Mouse (Mus musculus) liver, embryonic 14.5 days (tissue): ENCODE results near the gene Cdk19. TPM values are rescaled to one million over a fixed set of nuclear protein-coding genes. Genes with fewer than 3 reads are reported as not detected.

ENCODE experiments used
- ATAC-seq: fragments of 200-750 bp; cut with Nextera tagmentation; 2 replicates; pipeline ENCODE4 v1.8.0; 2017; ENCODE audit warnings: moderate number of reproducible peaks, mild to moderate bottlenecking, moderate library complexity; ENCODE audit not compliant: insufficient read depth
- DNase-seq, 3 experiments: peaks; one replicate each; pipeline ENCODE4 v3.0.0-alpha.2; 2012 to 2013; ENCODE audit warnings: low read depth in 3 of 3, low spot score in 3 of 3
- H3K27ac ChIP-seq: fragments of 300-500 bp; sonication (generic); 2 replicates; pipeline ENCODE4 v1.5.1; 2014; ENCODE audit warnings: moderate library complexity, mild to moderate bottlenecking, control low read depth, inconsistent platforms
- H3K27me3 ChIP-seq: fragments of 300-500 bp; sonication (generic); 2 replicates; pipeline ENCODE4 v1.6.1; 2014; ENCODE audit warnings: mild to moderate bottlenecking, low read length, moderate library complexity; ENCODE audit not compliant: control insufficient read depth, insufficient read depth
- H3K36me3 ChIP-seq: fragments of 300-500 bp; sonication (generic); replicated peaks from 2 replicates; pipeline ENCODE4 v1.6.1; 2014; ENCODE audit warnings: low read depth; ENCODE audit not compliant: control insufficient read depth, insufficient read depth
- H3K4me1 ChIP-seq, 2 experiments: fragments of 200-500 bp in 1 of 2; fragments of 300-500 bp in 1 of 2; sonication (generic) in 1 of 2; replicated peaks; 2 replicates each; pipeline ENCODE4 v1.6.1; 2012 to 2014; ENCODE audit warnings: antibody characterized with exemption in 1 of 2, inconsistent platforms in 1 of 2, low read length in 1 of 2; ENCODE audit not compliant: control insufficient read depth in 2 of 2, insufficient read depth in 2 of 2
- H3K4me2 ChIP-seq: fragments of 300-500 bp; sonication (generic); 2 replicates; pipeline ENCODE4 v1.6.1; 2014; ENCODE audit warnings: low read depth, mild to moderate bottlenecking, control low read depth, moderate library complexity
- H3K4me3 ChIP-seq, 2 experiments: fragments of 200-500 bp in 1 of 2; fragments of 300-500 bp in 1 of 2; sonication (generic) in 1 of 2; 2 replicates each; pipeline ENCODE4 v1.5.1; 2012 to 2014; ENCODE audit warnings: low read depth in 2 of 2, low read length in 2 of 2, mild to moderate bottlenecking in 2 of 2, control low read depth in 1 of 2, inconsistent platforms in 1 of 2, moderate library complexity in 1 of 2; ENCODE audit not compliant: insufficient read depth in 1 of 2
- H3K9ac ChIP-seq: fragments of 300-500 bp; sonication (generic); replicated peaks from 2 replicates; pipeline ENCODE4 v1.6.1; 2014; ENCODE audit warnings: mild to moderate bottlenecking, control low read depth, moderate library complexity
- H3K9me3 ChIP-seq: fragments of 300-500 bp; sonication (generic); 2 replicates; pipeline ENCODE4 v1.6.1; 2016; ENCODE audit warnings: low read length, mixed read lengths; ENCODE audit not compliant: control insufficient read depth
- CTCF ChIP-seq: IDR thresholded peaks from 2 replicates; pipeline ENCODE4 v1.5.1; 2016; ENCODE audit warnings: antibody characterized with exemption, low read depth, control low read depth
- EP300 ChIP-seq: IDR thresholded peaks from 2 replicates; pipeline ENCODE4 v1.6.1; 2016; ENCODE audit warnings: antibody characterized with exemption, low read depth
- WGBS: fragments of 180-500 bp; shearing (Covaris S2); extraction: QIAGEN DNeasy Blood & Tissue Kit; methylation state at CpG from one replicate; pipeline ENCODE4 v1.1.7; 2014; ENCODE audit not compliant: insufficient replicate concordance; 5-methylcytosine and 5-hydroxymethylcytosine counted together
- polyA plus RNA-seq, 2 experiments: library from polyadenylated mRNA; depleted of rRNA in 1 of 2; stranded (reverse) in 1 of 2; unstranded in 1 of 2; fragments of >200 nt; fragmentation: Nextera tagmentation in 1 of 2; extraction: Ambion mirVana in 1 of 2; gene quantifications; 2 replicates each; pipeline versions ENCODE4 v1.2.1 to v1.2.3; 2012 to 2014

Gene Cdk19
- polyA plus RNA-seq, 2 experiments, result 3.1 TPM

- no peak for ATAC-seq
These were observed 128.5 kb downstream of the Cdk19 start for GRCm38 (mm10) chr10:40467912-40468254.

GRCm38 (mm10) chr10:40469145-40469544, 129.8 kb downstream of the Cdk19 start:
- H3K4me3 ChIP-seq, result no peak overlapping the region
- H3K9ac ChIP-seq, result no peak overlapping the region
- H3K4me1 ChIP-seq, result 0 out of 4 replicates have a peak, but pooled peaks cover 0 to 2% of the 10 kb centered on the region in 2 experiments
- no peak overlapping the region for H3K27ac ChIP-seq
- H3K27me3 ChIP-seq, result no peaks in the 10 kb centered on the region
- TF ChIP-seq EP300, result no peak
- no peak for TF ChIP-seq CTCF
- no peak for DNase-seq
- no peak overlapping the region for H3K4me2 ChIP-seq
- no peaks in the 10 kb centered on the region for H3K36me3 ChIP-seq
- H3K9me3 ChIP-seq, result no peaks in the 10 kb centered on the region
- no peak for ATAC-seq
- WGBS, result 68% methylated on average over 2 of the region's 2 CpGs

More at GRCm38 (mm10) chr10:40467912-40468254, 128.5 kb downstream of the Cdk19 start:
- no peaks in the 10 kb centered on the region for H3K27me3 ChIP-seq
- no peak overlapping the region for H3K4me3 ChIP-seq
- TF ChIP-seq EP300, result no peak
- no peak overlapping the region for H3K9ac ChIP-seq
- no peak overlapping the region for H3K4me2 ChIP-seq
- no peaks in the 10 kb centered on the region for H3K36me3 ChIP-seq
- WGBS, result 29% methylated on average over 1 of the region's 1 CpGs
- 0 out of 4 replicates have a peak, but pooled peaks cover 0 to 2% of the 10 kb centered on the region in 2 experiments for H3K4me1 ChIP-seq
- no peaks in the 10 kb centered on the region for H3K9me3 ChIP-seq
- no peak overlapping the region for H3K27ac ChIP-seq
- no peak for DNase-seq

DNA sequence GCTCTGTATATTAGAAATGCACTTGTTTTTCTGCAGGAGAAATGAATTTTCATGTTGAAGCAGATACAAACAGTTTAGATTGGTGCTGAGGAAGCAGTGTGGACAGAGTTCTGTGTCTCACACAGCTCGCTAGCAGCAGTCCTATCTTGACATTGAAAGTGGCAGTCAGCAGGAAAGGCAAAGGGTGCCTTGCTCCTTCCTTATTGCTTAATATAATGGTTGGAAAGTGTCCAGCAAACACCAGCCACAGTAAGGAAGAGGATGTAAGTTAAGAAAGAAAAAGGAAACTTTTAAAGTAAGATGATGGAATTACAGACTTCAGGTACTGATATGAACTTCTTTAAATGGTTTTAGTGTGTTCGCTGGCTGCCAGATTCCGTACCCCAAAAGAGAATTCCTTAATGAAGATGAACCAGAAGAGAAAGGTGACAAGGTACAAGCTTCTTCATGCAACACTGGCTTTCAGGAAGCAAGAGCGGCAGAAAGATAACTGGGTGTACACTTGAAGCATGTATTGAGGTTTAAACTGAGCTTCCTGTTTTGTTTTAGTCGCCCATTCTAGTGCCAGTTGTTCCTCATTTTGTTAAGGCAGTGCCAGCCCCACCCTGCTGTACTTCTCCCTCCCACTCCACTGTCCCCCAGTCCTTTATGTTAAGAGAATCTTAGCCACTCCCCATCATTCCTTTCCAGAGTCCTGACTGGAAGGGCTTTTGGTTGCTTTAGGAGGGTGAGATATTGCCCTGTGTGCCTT, 137.3 kb downstream of the Cdk19 start:
- no peaks in the 10 kb centered on the region for H3K27me3 ChIP-seq
- peak; percentile 15; the same call in 1 of the 2 replicates for ATAC-seq
- no peak overlapping the region for H3K4me3 ChIP-seq
- DNase-seq, result no peak
- H3K9me3 ChIP-seq, result no peaks in the 10 kb centered on the region
- H3K27ac ChIP-seq, result no peak overlapping the region
- TF ChIP-seq EP300, result no peak
- TF ChIP-seq CTCF, result no peak
- H3K9ac ChIP-seq, result no peak overlapping the region
- peaks cover 0 to 12% of the 10 kb centered on the region in 2 experiments; a peak in 2 of 4 replicates for H3K4me1 ChIP-seq
- 22% methylated on average over 5 of the region's 5 CpGs for WGBS
- H3K36me3 ChIP-seq, result no peaks in the 10 kb centered on the region
- H3K4me2 ChIP-seq, result no peak overlapping the region; the same call in 1 of the 2 replicates

- 78% methylated on average over 18 of the region's 18 CpGs for WGBS
- Histone ChIP-seq H3K9ac (no peak overlapping the region), H3K4me1 (peaks cover 0 to 12% of the 10 kb centered on the region in 2 experiments; a peak in 2 of 4 replicates), H3K4me2 (no peak overlapping the region), H3K27me3 (no peaks in the 10 kb centered on the region), H3K4me3 (no peak overlapping the region), H3K27ac (no peak overlapping the region), H3K9me3 (no peaks in the 10 kb centered on the region), H3K36me3 (no peaks in the 10 kb centered on the region)
- no peak for TF ChIP-seq EP300
- TF ChIP-seq CTCF, result no peak
- DNase-seq (no peak), ATAC-seq (no peak)
These were observed 138.2 kb downstream of the Cdk19 start for GRCm38 (mm10) chr10:40477426-40478075.

DNA sequence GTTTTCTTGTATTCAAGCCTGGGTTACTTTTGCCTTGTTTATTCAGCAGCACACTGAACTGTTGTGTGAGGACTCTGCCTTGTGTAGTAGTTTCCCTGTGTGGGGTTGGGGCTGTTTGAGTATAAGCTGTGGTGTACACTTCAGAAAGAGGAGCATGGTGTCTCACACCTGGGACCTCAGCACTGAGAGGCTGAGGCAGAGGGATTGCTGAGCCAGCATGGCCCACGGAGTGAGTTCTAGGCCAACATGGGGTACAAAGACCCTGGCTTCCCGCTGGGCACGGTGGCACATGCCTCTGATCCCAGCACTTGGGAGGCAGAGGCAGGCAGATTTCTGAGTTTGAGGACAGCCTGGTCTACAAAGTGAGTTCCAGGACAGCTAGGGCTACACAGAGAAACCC, 139.3 kb downstream of the Cdk19 start:
- Histone ChIP-seq H3K9ac (no peak overlapping the region), H3K27ac (no peak overlapping the region), H3K4me3 (no peak overlapping the region), H3K9me3 (no peaks in the 10 kb centered on the region), H3K4me2 (no peak overlapping the region), H3K4me1 (peaks cover 0 to 12% of the 10 kb centered on the region in 2 experiments; a peak in 2 of 4 replicates), H3K36me3 (no peaks in the 10 kb centered on the region), H3K27me3 (no peaks in the 10 kb centered on the region)
- WGBS, result 88% methylated on average over 3 of the region's 3 CpGs
- TF ChIP-seq EP300, result no peak
- no peak for TF ChIP-seq CTCF
- DNase-seq (no peak), ATAC-seq (no peak)
